ENCODE assay signal across 8 mouse cellular contexts in the genomic region with DNA sequence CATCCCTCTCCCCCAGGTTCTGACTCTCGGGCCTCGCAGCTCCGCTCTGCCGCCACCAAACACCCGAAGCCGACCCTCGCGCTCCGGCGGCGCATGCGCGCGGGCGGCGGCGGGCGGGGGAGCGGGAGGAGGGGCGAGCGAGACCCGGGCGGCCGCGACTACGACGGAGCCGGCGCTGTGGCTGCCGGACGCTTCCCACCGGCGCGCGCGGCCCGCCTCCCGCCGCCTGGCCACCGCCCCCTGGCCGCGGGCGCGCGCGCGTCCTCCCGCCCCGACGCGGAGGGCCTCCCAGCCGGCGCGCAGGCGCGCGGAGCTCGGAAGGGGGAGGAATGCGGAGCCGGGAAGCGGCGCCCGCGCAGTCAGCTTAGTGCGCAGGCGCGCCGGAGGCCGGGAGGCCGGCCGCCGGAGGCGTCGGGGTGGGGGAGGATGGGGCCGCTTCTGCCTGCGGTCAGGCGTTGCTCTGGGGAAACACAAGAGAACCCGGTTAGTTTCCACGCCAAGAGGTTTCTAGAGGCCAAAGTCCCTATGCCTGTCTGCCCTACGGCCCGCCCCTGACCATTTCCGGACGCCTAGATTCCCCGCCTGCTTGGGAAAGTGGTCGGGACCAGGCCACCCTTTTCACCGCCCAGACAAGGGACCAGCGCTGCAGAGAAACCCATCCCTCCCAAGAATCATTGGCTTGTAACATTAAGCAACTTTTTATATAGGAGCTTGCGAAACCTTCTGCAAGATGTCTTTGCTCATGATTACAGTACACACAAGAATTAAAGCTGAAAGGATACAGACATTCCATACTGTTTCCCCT. TPM values are rescaled to one million over a fixed set of nuclear protein-coding genes. Genes with fewer than 3 reads are reported as not detected.
A peak's percentile ranks its signal among the peaks of the same experiment; 100 is the strongest.
DNase-seq lines count a peak whose midpoint lies in the region; ATAC-seq and TF ChIP-seq lines count a peak whose summit lies in the region.

A gene (minus strand): TSS at position 190 of the 805 bp plus-strand sequence.

- peak within 1 kb of the TSS; percentile 98 for H3K27ac ChIP-seq in gastrocnemius, adult 2 months
- H3K27ac ChIP-seq in hindbrain, postnatal 0 days = peak within 1 kb of the TSS; percentile 99

- peak within 1 kb of the TSS; percentile 82 for H3K4me3 ChIP-seq in gastrocnemius, adult 2 months
- peak within 1 kb of the TSS; percentile 90 for H3K4me3 ChIP-seq in hindbrain, postnatal 0 days (ENCODE audit: low read length)
- H3K4me3 ChIP-seq in megakaryocyte, embryonic 14.5 days (replicated peaks) = peak within 1 kb of the TSS; percentile 98

- no peaks in the 10 kb centered on the region for H3K36me3 ChIP-seq in hindbrain, postnatal 0 days (ENCODE audit: insufficient read depth, low read length)
- H3K36me3 ChIP-seq in megakaryocyte, embryonic 14.5 days (replicated peaks; ENCODE audit: low read length) = no peaks in the 10 kb centered on the region

- no peak for TF ChIP-seq CTCF in gastrocnemius, adult 2 months (IDR thresholded peaks at IDR 0.05)
- no peak for TF ChIP-seq CTCF in hindbrain, postnatal 0 days (IDR thresholded peaks at IDR 0.05; ENCODE audit: low read depth)

- H3K4me1 ChIP-seq in hindbrain, postnatal 0 days (ENCODE audit: insufficient read depth, low read length) = peaks cover 8% of the 10 kb centered on the region
- H3K4me1 ChIP-seq in megakaryocyte, embryonic 14.5 days = peaks cover 48% of the 10 kb centered on the region

- no peaks in the 10 kb centered on the region for H3K27me3 ChIP-seq in hindbrain, postnatal 0 days (ENCODE audit: insufficient read depth, low read length)
- no peaks in the 10 kb centered on the region for H3K27me3 ChIP-seq in megakaryocyte, embryonic 14.5 days (replicated peaks)

- peak; percentile 98 for DNase-seq in gastrocnemius, adult 2 months
- DNase-seq in hindbrain, postnatal 0 days (ENCODE audit: low spot score) = peak; percentile 99
- peak; percentile 86 to 90 for DNase-seq in left cerebral cortex, adult 9 months (ENCODE audit: low spot score in 2 of 2)
- peak; percentile 88 for DNase-seq in right cerebral cortex, adult 2 months (ENCODE audit: low spot score in 2 of 2)
- DNase-seq in urinary bladder, postnatal 10 days (ENCODE audit: low spot score) = peak; percentile 78

- H3K4me2 ChIP-seq in hindbrain, postnatal 0 days (ENCODE audit: low read depth, low read length) = peak within 1 kb of the TSS; percentile 89

- no peaks in the 10 kb centered on the region for H3K9me3 ChIP-seq in hindbrain, postnatal 0 days (ENCODE audit: low read length)
- no peaks in the 10 kb centered on the region for H3K9me3 ChIP-seq in megakaryocyte, embryonic 14.5 days

- peak; percentile 72 for ATAC-seq in activated CD4-positive, CD25-positive, alpha-beta regulatory T cell, adult 4 months
- ATAC-seq in common myeloid progenitor, adult 5-6 weeks (replicated peaks; ENCODE audit: low read depth, poor library complexity, severe bottlenecking) = peak; percentile 60
- ATAC-seq in hindbrain, postnatal 0 days = peak; percentile 90

- peak within 1 kb of the TSS; percentile 95 for H3K9ac ChIP-seq in hindbrain, postnatal 0 days (replicated peaks; ENCODE audit: low read length)

- WGBS in hindbrain, postnatal 0 days = under 1% methylated on average over 72 of the region's 88 CpGs

- intact Hi-C loops in gastrocnemius, adult 2 months (cut with DNase I) = loop anchor here (5.0 kb wide), 2 partner anchors 36 to 81 kb away; no protein-coding TSS in a partner anchor

RNA-seq across cellular contexts. Expression of the gene that starts here (rescaled TPM):
- 10 to 100 TPM in 1 of 2 experiments, 1 to 10 TPM in 1; 9.3 to 15.9 TPM for polyA plus RNA-seq in activated CD4-positive, CD25-positive, alpha-beta regulatory T cell, adult 4 months (2017; shearing (Covaris generic))
- total RNA-seq in common myeloid progenitor, adult 5-6 weeks (2017) = 32.7 and 43.0 TPM in 2 replicates
- total RNA-seq in gastrocnemius, adult 2 months (2021) = 10 to 100 TPM; 23.3 to 25.1 TPM
- total RNA-seq in hindbrain, postnatal 0 days (2014; rRNA removed) = 16.9 and 17.4 TPM in 2 replicates
- polyA plus RNA-seq in hindbrain, postnatal 0 days (2015; fragmentation: Nextera tagmentation; extraction: Ambion mirVana) = 11.0 and 13.0 TPM in 2 replicates
- 101 and 202 TPM in 2 replicates for polyA plus RNA-seq in megakaryocyte, embryonic 14.5 days (2012; ENCODE audit: insufficient read depth, low replicate concordance)

Comparison
In these comparisons a context has a peak if more than half of its experiments do, and no peak if none do; other contexts are left out.
1. Peak in every context shown above with its lines: DNase-seq, ATAC-seq, H3K4me3 ChIP-seq and H3K27ac ChIP-seq.